Mouse (Mus musculus) embryonic fibroblast, embryonic 13.5 days (primary cell): ENCODE measurements around the gene Ptchd4. TPM values are rescaled to one million over a fixed set of nuclear protein-coding genes. Genes with fewer than 3 reads are reported as not detected.

Experiments
- H3K27ac ChIP-seq: 2 replicates; pipeline ENCODE4 v1.5.1; 2012; ENCODE audit warnings: low read length, control low read depth, inconsistent platforms; ENCODE audit not compliant: insufficient read depth
- H3K4me1 ChIP-seq: 2 replicates; pipeline ENCODE4 v1.6.1; 2011; ENCODE audit warnings: low read length; ENCODE audit not compliant: control insufficient read depth, insufficient read depth
- H3K4me3 ChIP-seq: 2 replicates; pipeline ENCODE4 v1.5.1; 2011; ENCODE audit warnings: mild to moderate bottlenecking, control low read depth, low read length; ENCODE audit not compliant: insufficient read depth
- CTCF ChIP-seq: IDR thresholded peaks from 2 replicates; pipeline ENCODE4 v1.5.1; 2011; ENCODE audit warnings: mild to moderate bottlenecking, control low read depth, low read length, moderate library complexity, borderline replicate concordance; ENCODE audit not compliant: insufficient read depth
- POLR2A ChIP-seq: IDR thresholded peaks from 2 replicates; pipeline ENCODE4 v1.6.1; 2011; ENCODE audit warnings: low read depth, mild to moderate bottlenecking, control low read depth, low read length, moderate library complexity
- polyA plus RNA-seq: library from polyadenylated mRNA; stranded (reverse); fragments of >200 nt; gene quantifications from 2 replicates; pipeline ENCODE4 v1.2.4, GENCODE M21; 2011; ENCODE audit warnings: low read depth; ENCODE audit not compliant: missing spikeins, insufficient read length

Ptchd4 gene
- polyA plus RNA-seq = 4.8 and 6.4 TPM in 2 replicates

DNA sequence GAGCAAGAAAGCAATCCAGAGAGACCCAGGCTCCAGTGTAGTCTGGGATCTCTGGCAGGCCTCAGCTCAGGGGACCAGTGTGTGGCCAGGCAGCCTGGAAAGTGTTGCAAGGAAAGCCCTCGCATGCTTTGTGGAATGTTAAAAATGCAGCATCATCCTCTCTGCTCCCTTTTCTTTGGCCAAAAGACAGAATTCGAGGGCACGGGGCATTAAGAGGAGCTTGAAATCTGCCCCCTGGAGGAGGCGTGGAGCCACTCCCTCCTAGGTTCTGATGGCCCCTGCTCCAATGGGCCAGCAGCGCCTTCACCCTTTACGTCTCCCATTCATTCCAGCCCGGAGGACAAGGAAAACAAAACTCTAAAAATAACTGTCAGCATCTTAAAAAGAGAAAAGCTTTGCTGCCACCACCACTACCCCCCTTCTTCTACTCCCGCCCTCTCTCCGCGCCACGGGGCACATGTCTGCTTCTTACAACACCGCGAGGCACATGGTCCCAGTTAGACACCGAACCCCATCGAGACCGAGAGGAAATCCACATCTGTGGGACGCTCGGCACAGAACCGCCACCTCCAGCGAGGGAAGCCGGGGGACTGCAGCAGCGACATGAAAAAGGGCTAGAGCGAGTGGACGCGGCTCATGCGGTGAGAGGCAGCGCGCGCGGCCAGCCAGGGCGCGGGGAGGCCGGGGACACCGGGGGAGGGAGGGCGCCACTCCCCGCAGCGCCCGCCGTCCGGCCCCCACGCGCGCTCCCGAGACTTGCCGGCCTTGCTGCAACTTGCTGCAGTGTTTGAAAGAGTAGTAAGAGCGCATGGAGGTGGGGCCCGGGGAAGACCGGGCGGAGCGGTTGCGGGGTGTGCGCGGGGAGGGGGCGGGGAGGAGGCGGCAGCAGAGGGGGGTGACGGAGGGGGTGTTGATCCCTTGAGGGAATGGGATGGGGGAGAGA lies at the start of gene Ptchd4:
Gene Ptchd4, plus strand, starts transcription at position 279 of the 943 bp plus-strand sequence.
- TF ChIP-seq POLR2A (peak; percentile 42), CTCF (peak; percentile 19; the same call in 1 of the 2 replicates)
- peak within 1 kb of the TSS; percentile 45 for H3K27ac ChIP-seq
- H3K4me3 ChIP-seq = peak within 1 kb of the TSS; percentile 59
- peaks cover 5% of the 10 kb centered on the region for H3K4me1 ChIP-seq

DNA sequence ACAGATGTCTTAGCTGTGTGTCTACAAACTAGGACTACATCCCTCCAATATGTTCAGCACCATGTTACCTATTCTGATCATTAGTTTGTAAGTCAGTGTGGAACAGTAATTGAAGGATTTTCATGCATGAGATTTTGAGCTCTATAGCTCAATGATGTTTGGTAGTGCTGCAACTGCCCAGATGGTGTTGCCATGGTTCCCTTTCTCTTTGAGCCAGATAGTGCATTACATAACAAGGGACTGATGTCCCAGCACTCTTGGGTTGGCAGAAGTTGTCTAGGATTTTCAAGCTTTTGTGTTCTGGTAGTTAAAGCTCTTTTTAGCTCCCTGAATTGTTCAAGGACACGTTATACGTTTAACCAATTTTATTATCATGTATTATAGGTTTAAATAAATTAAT lies 38.9 kb upstream of the Ptchd4 start:
- Histone ChIP-seq H3K4me1 (no peaks in the 10 kb centered on the region), H3K4me3 (no peak overlapping the region), H3K27ac (no peak overlapping the region)
- no peak for TF ChIP-seq POLR2A
- TF ChIP-seq CTCF = no peak

DNA sequence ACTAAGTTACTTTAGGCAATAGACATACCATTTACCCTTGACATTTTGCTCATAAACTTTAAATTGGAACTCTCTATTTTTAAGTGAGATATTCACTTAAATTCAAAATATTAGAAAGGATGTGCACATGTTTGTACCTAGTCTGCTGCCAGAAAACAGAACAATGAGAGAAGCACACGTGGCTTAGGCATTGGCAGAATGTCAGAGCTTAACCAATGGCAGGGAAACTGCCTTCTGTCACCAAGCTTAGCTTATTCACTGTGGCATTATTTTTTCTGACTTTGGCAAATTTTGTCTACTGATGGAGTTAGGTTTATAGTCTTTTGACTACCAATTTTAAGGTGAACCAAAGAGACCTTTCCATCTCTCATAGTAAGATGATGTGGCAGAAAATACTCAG lies 31.4 kb upstream of the Ptchd4 start:
- H3K4me3 ChIP-seq = no peak overlapping the region
- H3K27ac ChIP-seq = no peak overlapping the region
- no peaks in the 10 kb centered on the region for H3K4me1 ChIP-seq
- TF ChIP-seq POLR2A = no peak
- TF ChIP-seq CTCF = no peak

DNA sequence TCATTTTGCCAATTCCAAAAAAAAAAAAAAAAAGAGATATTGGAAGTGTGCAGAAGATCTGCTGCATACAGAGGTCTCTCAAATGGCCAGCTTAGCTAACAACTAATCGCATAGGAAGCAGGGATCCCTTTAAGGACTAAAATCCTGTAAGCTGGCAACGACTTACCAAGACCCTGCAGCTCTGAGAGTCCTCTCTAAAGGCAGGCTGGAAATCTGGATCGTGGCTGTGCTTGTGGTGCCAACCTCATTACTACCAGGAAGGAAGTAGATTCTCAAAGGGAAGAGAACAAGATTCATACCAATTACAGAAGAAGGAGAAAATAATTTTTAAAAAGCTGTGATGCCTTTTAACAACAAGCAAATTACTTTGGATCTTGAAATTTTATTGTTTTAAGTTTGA lies 29.5 kb upstream of the Ptchd4 start:
- Histone ChIP-seq H3K4me3 (no peak overlapping the region), H3K27ac (no peak overlapping the region), H3K4me1 (no peaks in the 10 kb centered on the region)
- no peak for TF ChIP-seq CTCF
- no peak for TF ChIP-seq POLR2A

DNA sequence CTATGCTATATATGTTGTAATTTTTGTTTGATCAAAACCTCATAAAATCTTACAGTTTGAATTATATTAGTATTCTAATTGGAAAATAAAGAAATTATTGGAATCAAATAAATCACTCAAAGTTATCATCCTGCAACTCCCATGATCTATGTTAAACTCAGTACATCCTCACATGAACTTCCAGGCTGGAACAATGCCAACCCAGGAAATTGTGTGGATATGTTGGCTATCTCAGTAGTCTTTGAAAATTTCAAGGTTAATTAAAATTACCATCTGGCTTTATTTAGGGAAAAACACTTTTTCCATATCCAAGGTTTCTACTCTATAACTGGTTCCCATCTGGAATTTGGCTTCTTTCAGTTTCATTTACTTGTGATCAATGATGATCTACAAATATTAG lies 25.4 kb upstream of the Ptchd4 start:
- Histone ChIP-seq H3K4me3 (no peak overlapping the region), H3K27ac (no peak overlapping the region), H3K4me1 (no peaks in the 10 kb centered on the region)
- no peak for TF ChIP-seq CTCF
- no peak for TF ChIP-seq POLR2A

DNA sequence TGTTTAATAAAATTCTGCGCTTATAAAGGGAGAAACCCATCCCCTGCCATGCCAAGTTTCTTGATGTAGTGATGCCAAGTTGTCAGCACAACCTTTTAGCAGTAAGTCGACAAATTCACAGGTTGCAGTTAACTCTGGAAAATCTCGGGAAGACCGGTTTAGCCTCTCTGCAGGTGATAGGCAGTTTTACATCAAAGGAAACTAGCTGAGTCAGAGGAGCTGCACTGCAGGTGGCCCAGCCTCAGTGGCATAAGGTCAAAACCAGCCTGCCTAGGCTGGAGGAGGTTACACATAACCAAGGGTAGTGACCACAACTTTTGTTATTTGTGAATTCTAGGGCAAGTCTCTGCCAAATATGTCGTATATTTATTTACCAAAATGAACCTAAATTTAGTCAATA lies 24.0 kb upstream of the Ptchd4 start:
- no peak for TF ChIP-seq POLR2A
- TF ChIP-seq CTCF = no peak
- Histone ChIP-seq H3K4me1 (no peaks in the 10 kb centered on the region), H3K27ac (no peak overlapping the region), H3K4me3 (no peak overlapping the region)

DNA sequence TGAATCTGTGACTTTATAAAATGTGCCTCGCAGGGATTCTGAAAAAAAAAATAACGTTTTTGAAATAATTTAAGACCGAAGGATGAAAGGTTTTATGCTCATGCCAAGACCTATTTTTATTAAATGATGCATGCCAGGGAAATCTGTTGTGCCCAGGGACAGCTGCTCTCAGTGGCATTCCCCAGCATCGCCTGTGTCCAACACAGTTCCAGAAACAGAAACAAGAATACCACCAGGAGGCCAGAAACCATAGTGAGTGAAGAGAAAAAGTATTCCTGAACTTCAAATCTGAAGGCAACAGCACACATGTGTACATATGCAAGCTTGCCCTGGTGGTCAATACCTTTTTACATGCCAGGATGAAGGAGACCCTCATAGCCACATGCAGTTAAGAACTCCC lies 17.8 kb upstream of the Ptchd4 start:
- Histone ChIP-seq H3K4me1 (no peaks in the 10 kb centered on the region), H3K27ac (peak overlapping the region; percentile 19; the same call in 1 of the 2 replicates), H3K4me3 (no peak overlapping the region)
- TF ChIP-seq CTCF = no peak
- TF ChIP-seq POLR2A = no peak

DNA sequence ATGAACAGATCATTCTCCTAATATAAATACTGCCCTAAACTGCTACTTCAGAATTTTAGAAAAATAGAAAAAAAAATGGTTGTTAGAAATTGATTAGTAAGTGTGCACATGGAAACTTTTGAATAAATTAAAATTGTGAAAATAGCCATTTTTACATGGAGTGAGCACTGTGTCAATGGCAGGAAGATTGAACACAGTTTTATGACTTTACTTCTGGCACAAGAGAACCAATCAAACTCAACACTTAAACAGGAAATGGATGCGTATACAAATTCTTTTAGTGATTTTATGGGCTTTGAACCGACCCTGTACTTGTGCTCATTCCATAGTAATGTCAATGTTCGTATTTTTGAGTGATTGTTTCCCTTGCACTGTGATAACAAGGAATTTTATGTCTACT lies 16.1 kb upstream of the Ptchd4 start:
- Histone ChIP-seq H3K4me1 (no peaks in the 10 kb centered on the region), H3K4me3 (no peak overlapping the region), H3K27ac (no peak overlapping the region)
- no peak for TF ChIP-seq CTCF
- no peak for TF ChIP-seq POLR2A

DNA sequence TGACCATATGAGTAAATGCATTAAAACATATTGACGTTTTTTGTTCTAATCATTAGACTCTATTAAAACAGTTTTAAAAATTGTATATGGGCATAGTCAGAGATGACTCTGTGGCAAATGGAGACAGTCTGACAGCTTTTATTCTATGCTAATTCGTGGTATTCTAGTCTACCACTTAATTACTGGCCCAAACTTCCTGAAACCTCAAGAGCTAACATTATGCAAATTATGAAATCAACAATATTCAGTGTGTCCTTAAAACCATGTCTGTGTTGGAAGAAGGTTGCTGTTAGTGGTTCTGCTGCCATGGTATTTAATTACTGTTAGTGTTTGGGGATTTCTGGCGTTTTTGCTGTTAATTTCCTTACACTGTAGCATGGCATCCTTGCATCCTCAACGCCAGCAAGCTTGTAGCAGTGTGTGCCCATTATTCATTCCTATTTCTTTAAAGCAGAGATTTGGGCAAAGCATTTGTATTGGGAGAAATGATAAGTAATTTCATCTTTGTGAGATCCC lies 12.6 kb upstream of the Ptchd4 start:
- no peaks in the 10 kb centered on the region for H3K4me1 ChIP-seq
- no peak for TF ChIP-seq CTCF
- TF ChIP-seq POLR2A = no peak
- H3K4me3 ChIP-seq = no peak overlapping the region
- no peak overlapping the region for H3K27ac ChIP-seq

DNA sequence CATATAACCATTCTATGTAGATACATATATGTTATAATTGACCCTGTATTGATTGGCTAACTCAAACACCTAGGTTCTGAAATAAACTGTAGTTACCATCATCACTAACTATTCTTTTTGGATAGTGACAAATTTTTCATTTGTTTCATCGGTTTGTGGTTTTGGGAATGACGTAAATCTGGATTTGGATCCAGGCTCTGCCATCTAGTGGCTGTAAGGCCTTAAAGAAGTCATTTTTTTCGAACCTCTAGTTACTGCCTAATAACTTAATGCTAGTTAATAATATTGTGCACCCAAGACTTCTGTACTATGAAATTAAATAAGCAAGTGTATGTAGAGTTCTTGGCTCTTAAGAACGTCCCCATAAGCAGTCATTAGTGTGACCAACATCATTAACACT lies 11.5 kb upstream of the Ptchd4 start:
- no peak for TF ChIP-seq CTCF
- TF ChIP-seq POLR2A = no peak
- H3K27ac ChIP-seq = no peak overlapping the region
- H3K4me3 ChIP-seq = no peak overlapping the region
- H3K4me1 ChIP-seq = no peaks in the 10 kb centered on the region
